Mouse (Mus musculus) 416B (cell line): ENCODE measurements around the gene Dlg2.

Experiments used
- DNase-seq: peaks from one replicate; pipeline ENCODE4 v3.0.0; 2011; ENCODE audit warnings: low read depth

Gene Dlg2

GRCm38 (mm10) chr7:92184371-92185059 lies 1708.0 kb downstream of the Dlg2 start:
- DNase-seq = no peak

DNA sequence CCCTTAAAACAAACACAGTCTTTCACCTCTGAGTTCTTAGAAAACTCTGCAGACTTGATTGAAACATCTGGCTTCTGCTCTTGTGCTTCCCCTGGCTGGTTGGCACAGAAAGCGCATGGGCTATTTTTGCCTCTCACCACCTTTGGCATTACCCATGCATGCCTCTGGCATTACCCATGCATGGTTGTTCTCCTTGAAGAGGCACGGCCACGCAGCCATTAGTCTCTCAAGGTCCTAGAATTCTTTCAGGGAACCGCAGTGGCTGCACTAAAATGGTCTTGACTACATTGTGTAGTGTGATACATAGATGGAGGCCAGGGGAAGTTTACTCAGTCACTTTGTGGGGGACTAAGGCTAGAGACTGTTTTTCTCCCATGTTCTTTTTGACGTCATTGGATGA lies 1709.9 kb downstream of the Dlg2 start:
- DNase-seq = no peak

GRCm38 (mm10) chr7:92189149-92189548 lies 1712.7 kb downstream of the Dlg2 start:
- no peak for DNase-seq

- DNase-seq = no peak
These were observed 1719.5 kb downstream of the Dlg2 start for GRCm38 (mm10) chr7:92196004-92196403.

DNA sequence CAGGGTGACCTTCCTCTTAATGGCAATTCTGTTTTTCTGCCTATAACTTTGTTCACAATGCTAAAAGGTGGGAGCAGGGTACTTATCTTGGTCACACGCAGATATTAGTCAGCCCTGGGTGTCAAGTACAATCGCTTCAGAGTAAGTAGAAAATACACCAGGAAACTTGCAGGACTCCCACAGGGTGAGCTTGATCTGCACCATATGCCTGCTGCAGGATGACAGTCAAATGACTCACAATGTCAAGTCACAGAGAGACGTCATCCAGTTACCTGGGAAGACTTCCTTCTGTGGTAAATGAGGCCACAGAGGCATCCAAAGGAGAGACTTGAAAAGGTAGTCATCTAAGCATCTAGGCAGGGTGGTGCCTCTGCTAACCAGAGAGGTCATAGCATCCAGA lies 1721.1 kb downstream of the Dlg2 start:
- DNase-seq = no peak

DNA sequence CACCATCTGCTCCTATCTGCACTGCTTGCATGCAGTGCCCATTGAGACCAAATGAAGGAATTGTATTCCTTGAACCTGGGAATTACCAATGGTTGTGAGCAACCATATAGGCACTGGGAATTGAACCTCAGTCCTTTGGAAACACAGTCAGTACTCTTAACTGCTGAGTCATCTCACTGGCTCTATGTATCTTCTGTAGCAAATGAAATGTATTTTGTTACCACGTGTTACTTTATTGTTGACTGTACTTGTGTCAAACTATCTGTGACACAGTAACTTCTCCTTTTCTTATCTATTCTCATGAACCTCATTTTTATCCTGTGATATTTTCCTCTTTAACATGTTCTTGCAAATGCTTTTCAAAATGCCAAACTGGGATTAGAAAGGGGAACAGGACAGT lies 1722.7 kb downstream of the Dlg2 start:
- DNase-seq = no peak

DNA sequence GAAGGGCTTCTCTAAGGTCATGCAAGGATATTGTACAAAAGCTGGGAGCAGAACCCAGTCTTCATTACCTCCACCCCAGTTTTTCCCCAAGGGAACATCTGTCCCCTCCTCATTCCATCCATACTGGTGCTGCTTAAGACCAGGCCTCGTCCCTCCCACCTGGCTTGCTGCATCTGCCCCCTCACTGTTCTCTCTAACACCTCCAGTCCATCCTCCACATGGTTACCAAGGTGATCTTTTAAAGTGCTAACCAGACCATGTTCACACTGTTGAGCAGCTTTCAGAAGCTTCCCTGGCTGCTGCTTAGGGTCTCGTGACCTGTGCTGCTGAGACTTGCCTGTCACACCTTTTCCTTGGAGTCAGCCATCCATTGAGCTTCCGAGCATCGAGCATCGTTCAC lies 1734.2 kb downstream of the Dlg2 start:
- DNase-seq = no peak

DNA sequence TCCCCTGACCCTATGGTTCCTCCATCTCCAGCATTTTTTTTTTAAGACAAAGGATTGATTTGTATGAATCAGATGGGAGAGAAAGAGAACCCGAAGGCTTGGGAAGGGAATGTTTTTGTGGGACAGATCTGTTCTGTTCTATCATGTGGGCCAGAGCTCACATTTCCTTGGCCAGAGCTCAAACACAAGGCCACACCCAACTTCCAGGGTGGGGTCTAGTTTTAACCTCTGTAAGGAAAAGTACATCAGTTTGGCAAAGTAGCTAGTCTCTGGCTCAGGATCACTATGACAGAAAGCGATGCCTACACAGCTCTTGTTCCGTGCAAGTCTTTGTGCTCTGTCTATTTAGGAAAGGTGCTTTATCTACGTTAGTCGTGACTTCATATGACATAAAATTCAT lies 1737.3 kb downstream of the Dlg2 start:
- DNase-seq = no peak

- DNase-seq = no peak
These were observed 1741.7 kb downstream of the Dlg2 start for GRCm38 (mm10) chr7:92218171-92218570.

- no peak for DNase-seq
These were observed 1744.1 kb downstream of the Dlg2 start for GRCm38 (mm10) chr7:92220619-92221018.

GRCm38 (mm10) chr7:92234476-92235202 lies 1758.2 kb downstream of the Dlg2 start:
- no peak for DNase-seq

DNA sequence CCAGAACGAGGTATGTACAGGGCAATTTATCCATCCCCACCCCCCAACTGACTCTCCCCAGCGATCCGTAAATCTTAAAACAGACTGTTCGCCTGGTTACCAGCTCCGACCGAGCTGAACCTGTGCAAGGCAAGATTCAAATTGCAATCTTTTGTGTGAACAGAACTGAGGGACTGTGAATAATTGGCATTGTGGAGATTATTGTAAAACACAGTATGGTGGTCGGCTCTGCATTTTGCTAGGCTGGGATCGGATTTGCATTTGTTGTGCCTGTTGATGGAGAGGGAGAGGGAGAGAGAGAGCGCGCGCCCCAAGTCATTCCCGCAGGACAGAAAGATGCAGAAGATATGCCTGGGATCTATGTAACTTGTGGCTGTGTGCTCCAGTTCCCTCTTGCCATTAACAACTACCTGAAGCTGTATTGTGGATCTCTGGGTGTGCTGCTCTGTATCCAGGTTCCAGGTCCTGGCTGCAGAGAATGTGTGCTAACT lies 1759.1 kb downstream of the Dlg2 start:
- DNase-seq = no peak

DNA sequence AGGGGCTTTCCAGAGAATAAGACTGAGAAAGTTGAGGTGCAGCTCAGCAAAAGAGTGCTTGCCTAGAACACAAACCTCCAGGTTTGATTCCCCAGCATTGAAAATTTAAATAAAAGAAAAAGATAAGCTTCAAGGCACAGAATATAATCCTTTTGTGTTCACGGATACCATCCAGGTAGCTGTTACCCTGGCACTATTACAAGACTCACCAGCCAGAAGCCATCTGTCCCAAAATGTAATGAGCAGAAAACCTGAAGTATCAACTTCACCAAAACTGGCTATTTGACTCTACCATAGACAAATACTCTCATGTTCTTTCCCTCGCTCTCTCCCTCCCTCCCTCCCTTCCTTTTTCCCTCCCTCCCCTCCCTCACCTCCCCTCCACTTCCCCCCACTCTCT lies 1764.4 kb downstream of the Dlg2 start:
- no peak for DNase-seq

GRCm38 (mm10) chr7:92247594-92247993 lies 1771.1 kb downstream of the Dlg2 start:
- no peak for DNase-seq

DNA sequence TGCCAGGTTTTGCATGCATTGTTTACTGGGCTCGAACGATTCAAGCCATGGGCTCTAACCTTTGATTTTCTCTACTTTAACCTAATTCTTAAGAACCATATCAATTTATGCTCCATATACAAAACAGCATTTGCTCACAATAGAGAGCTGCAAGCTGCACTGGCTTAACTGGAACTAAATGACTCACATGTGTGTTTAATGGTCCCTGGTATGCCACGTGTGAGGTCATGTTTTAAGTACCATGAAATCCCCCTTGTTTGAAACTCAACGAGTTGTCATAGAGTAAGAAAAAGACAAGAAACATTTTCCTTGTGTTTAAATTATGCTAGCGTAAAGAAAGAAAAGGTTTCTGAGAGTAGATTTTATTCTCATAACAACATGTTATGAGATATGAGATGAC lies 1772.1 kb downstream of the Dlg2 start:
- DNase-seq = no peak

GRCm38 (mm10) chr7:92258148-92258547 lies 1781.7 kb downstream of the Dlg2 start:
- no peak for DNase-seq

- DNase-seq = peak; percentile 8
These were observed 1782.2 kb downstream of the Dlg2 start for GRCm38 (mm10) chr7:92258701-92259100.

DNA sequence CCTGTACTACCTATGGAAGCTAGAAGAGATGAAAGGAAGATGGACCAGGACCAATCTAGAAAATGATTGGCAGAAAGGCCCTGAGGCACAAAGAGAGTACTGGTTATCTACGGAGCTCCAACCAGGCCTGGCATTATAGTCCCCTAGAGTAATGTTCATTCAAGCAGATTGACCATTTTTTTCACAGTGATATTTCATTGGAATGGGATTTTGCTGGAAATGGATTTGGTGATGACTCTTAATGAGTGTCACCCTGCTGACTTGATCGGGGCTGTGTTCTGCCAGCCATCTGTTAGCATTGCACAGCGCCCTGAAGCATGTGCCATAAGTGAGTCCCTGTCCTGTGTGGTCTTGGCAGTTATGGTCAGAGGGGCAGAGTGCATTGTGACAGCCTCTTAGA lies 1787.9 kb downstream of the Dlg2 start:
- DNase-seq = no peak

DNA sequence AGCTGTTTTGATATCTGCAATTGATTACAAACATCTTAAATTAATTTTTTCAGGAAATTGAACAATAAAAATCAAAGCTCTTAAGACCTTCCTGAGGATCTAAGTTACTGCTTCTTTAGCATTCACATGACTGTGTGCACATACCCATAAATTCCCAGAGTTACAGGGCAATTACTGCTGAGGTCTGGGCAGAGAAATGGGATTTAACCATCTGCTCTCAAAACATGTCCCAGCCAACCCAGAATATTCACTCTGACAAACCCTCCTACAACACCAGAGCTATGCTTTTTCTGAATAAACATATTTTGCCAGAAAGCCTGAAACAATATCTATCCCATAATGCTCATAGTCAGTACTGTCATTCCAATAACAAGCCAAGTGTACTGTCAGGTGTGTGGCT lies 1788.5 kb downstream of the Dlg2 start:
- no peak for DNase-seq

- DNase-seq = no peak
These were observed 1798.9 kb downstream of the Dlg2 start for GRCm38 (mm10) chr7:92275353-92275752.

DNA sequence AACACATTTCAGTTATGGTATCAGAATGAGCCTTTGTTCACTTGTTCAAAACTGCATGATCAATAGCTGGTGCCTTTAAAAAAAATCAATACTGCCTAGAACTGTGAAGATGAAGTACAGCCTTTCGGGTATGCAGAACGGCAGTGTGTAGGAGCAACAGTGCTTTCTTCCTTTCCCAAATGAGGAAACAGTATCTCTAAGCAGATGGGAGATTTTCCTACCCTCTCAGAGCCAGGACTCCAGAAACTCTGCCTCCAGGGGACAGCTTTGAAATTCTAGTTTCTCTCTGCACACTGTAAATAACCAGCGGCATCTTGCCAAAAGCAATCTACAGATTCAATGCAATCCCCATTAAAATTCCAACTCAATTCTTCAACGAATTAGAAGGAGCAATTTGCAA lies 1801.2 kb downstream of the Dlg2 start:
- no peak for DNase-seq

DNA sequence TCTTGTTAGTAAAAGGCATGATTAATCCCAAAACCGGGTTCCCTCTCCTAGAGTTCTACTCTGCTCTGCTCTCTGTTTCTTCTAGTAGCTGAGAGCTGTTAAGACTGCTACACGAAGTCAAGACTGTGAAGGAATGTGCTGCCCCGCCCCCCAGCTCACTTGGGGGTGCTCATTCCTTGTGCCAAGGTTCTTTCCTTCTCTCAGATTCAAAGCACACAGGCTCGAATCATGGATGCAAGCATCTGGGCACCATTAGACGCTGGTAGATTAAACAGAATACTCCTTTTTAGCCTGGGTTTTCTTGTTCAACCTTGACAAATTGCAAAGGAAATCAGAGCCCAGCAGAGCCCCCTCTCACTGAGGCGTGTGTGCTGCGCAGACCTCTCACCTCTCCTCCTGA lies 1804.5 kb downstream of the Dlg2 start:
- DNase-seq = no peak

DNA sequence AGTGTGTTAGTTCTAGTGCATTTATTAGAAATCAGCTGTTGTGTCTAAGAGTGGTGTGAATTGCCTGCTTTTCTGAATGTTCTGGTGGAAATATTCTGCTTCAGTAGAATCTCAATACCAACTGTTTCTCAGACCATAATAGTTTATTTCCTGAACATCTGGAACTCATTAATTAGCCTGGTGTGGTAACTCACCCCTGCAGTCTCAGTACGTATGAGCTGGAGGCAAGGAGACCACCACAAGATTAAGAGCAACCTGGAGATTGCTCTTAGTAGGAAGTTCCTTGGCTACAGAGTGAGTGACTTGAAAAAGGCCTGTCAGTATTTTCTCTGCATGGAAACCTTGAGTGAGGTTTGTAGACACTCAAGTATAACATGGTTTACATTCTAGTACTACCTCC lies 1810.6 kb downstream of the Dlg2 start:
- no peak for DNase-seq

GRCm38 (mm10) chr7:92288814-92289213 lies 1812.3 kb downstream of the Dlg2 start:
- DNase-seq = no peak
